Mouse (Mus musculus) CD8-positive naive resting alpha-beta T cell, adult 57 days (primary cell): ENCODE results near the gene Meis2. TPM values are rescaled to one million over a fixed set of nuclear protein-coding genes. Genes with fewer than 3 reads are reported as not detected.

Experiments used
- total RNA-seq: library from RNA; stranded (reverse); gene quantifications from one replicate; pipeline ENCODE4 v1.2.4, GENCODE M21; 2023

Meis2 gene
- total RNA-seq = not detected

DNA sequence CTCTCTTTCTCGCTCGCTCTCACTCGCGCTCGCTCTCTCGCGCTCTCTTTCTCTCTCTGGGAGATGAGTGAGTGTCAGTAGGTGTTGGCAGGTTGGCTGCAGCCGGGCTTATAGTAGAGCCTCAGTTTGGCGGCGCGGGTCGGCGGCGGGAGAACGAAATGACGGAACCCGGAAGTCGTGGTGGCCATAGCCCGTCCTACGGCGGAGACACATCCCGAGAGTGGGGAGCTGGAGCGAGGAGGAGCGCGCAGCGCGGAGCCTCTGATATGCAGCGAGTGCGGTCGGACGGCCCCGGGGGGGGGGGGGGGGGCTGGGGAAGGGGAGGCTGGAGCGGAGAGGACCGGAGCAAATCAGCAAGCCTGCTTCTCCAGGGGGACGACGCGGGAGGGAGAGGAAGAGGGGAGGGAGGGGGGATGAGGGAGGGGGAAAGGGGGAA, at the start of gene Meis2:
Gene Meis2 (minus strand): TSS at position 270 of the 436 bp plus-strand sequence.

